Mouse (Mus musculus) adrenal gland, postnatal 10 days (tissue): ENCODE measurements around the gene Rbks. TPM values are rescaled to one million over a fixed set of nuclear protein-coding genes. Genes with fewer than 3 reads are reported as not detected.
A peak's percentile ranks its signal among the peaks of the same experiment; 100 is the strongest.

Experiments
- DNase-seq: peaks from one replicate; pipeline ENCODE4 v3.0.0; 2021; ENCODE audit warnings: mixed read lengths
- long read RNA-seq, 2 experiments: library from polyadenylated mRNA; stranded (forward); transcript quantifications; one replicate each; pipeline ENCODE4 v2.0.0; 2021
- total RNA-seq, 2 experiments: library from RNA; stranded (reverse); gene quantifications; 2 replicates each; pipeline ENCODE4 v1.2.3; 2021

Gene Rbks
- total RNA-seq, result 10 to 100 TPM in 1 of 2 experiments, 1 to 10 TPM in 1; 9.6 to 13.4 TPM
- long read RNA-seq, experiment 1, transcript Rbks-201 (8 exons, 1,042 nt), result major isoform, 5 of 13 reads
- long read RNA-seq, experiment 1, partial matches to known transcripts, result 1 of 13 reads
- long read RNA-seq, experiment 1, other reads (novel, unspliced or antisense), result 7 of 13 reads
- long read RNA-seq, experiment 2, partial matches to known transcripts, result 0 of 4 reads
- long read RNA-seq, experiment 2, other reads (novel, unspliced or antisense), result 0 of 4 reads

GRCm38 (mm10) chr5:31696971-31697643 is at the start of gene Rbks:
Gene Rbks (minus strand): TSS chr5:31697627.
- DNase-seq, result no peak

- no peak for DNase-seq
Observed at GRCm38 (mm10) chr5:31742521-31743031, 45.1 kb upstream of the Rbks start.

- DNase-seq, result peak; percentile 35
Observed at GRCm38 (mm10) chr5:31741931-31742330, 44.5 kb upstream of the Rbks start.

- DNase-seq, result no peak
Observed at GRCm38 (mm10) chr5:31732644-31733338, 35.4 kb upstream of the Rbks start.

GRCm38 (mm10) chr5:31727456-31727855 is 30.0 kb upstream of the Rbks start:
- DNase-seq, result no peak

GRCm38 (mm10) chr5:31725885-31726284 is 28.5 kb upstream of the Rbks start:
- DNase-seq, result no peak

- DNase-seq, result peak; percentile 41
Observed at GRCm38 (mm10) chr5:31724519-31724918, 27.1 kb upstream of the Rbks start.

GRCm38 (mm10) chr5:31715486-31716150 is 18.2 kb upstream of the Rbks start:
- DNase-seq, result peak; percentile 72

- no peak for DNase-seq
Observed at GRCm38 (mm10) chr5:31713841-31714264, 16.4 kb upstream of the Rbks start.

- no peak for DNase-seq
Observed at GRCm38 (mm10) chr5:31713280-31713711, 15.9 kb upstream of the Rbks start.

GRCm38 (mm10) chr5:31709389-31709788 is 12.0 kb upstream of the Rbks start:
- no peak for DNase-seq

GRCm38 (mm10) chr5:31706826-31707225 is 9.4 kb upstream of the Rbks start:
- no peak for DNase-seq

GRCm38 (mm10) chr5:31704971-31705370 is 7.5 kb upstream of the Rbks start:
- no peak for DNase-seq

- no peak for DNase-seq
Observed at GRCm38 (mm10) chr5:31699397-31699796, 2.0 kb upstream of the Rbks start.

- no peak for DNase-seq
Observed at GRCm38 (mm10) chr5:31698931-31699330, 1.5 kb upstream of the Rbks start.

- peak; percentile 92 for DNase-seq
Observed at GRCm38 (mm10) chr5:31698297-31698726, 885 bp upstream of the Rbks start.

- DNase-seq, result peak; percentile 96
Observed at GRCm38 (mm10) chr5:31697644-31698296, 343 bp upstream of the Rbks start, which contains the start of gene Babam2. Gene Babam2 (plus strand): TSS chr5:31697684.

- no peak for DNase-seq
Observed at GRCm38 (mm10) chr5:31693191-31693590, 4.2 kb downstream of the Rbks start.

GRCm38 (mm10) chr5:31687972-31688371 is 9.5 kb downstream of the Rbks start:
- DNase-seq, result no peak

GRCm38 (mm10) chr5:31686040-31686439 is 11.4 kb downstream of the Rbks start:
- DNase-seq, result no peak

GRCm38 (mm10) chr5:31682305-31682704 is 15.1 kb downstream of the Rbks start:
- no peak for DNase-seq

GRCm38 (mm10) chr5:31680183-31680582 is 17.2 kb downstream of the Rbks start:
- DNase-seq, result no peak
